Mouse (Mus musculus) midbrain, embryonic 15.5 days (tissue): ENCODE measurements around the gene Cdkn1a. TPM values are rescaled to one million over a fixed set of nuclear protein-coding genes. Genes with fewer than 3 reads are reported as not detected.

Source experiments
- ATAC-seq: fragments of 200-750 bp; cut with Nextera tagmentation; replicated peaks from 2 replicates; pipeline ENCODE4 v1.8.0; 2017; ENCODE audit warnings: moderate TSS enrichment
- H3K27ac ChIP-seq: fragments of 300-500 bp; sonication (generic); 2 replicates; pipeline ENCODE4 v1.5.1; 2015; ENCODE audit warnings: mild to moderate bottlenecking, inconsistent platforms
- H3K27me3 ChIP-seq: fragments of 300-500 bp; sonication (generic); replicated peaks from 2 replicates; pipeline ENCODE4 v1.6.1; 2015; ENCODE audit warnings: inconsistent platforms
- H3K36me3 ChIP-seq: fragments of 300-500 bp; sonication (generic); replicated peaks from 2 replicates; pipeline ENCODE4 v1.6.1; 2015; ENCODE audit warnings: inconsistent platforms
- H3K4me1 ChIP-seq: fragments of 300-500 bp; sonication (generic); 2 replicates; pipeline ENCODE4 v1.6.1; 2015; ENCODE audit warnings: inconsistent platforms
- H3K4me2 ChIP-seq: fragments of 300-500 bp; sonication (generic); 2 replicates; pipeline ENCODE4 v1.6.1; 2015; ENCODE audit warnings: inconsistent platforms, mild to moderate bottlenecking, moderate library complexity
- H3K4me3 ChIP-seq: fragments of 300-500 bp; sonication (generic); 2 replicates; pipeline ENCODE4 v1.5.1; 2015; ENCODE audit warnings: mild to moderate bottlenecking, inconsistent platforms
- H3K9ac ChIP-seq: fragments of 300-500 bp; sonication (generic); 2 replicates; pipeline ENCODE4 v1.6.1; 2015; ENCODE audit warnings: mild to moderate bottlenecking, inconsistent platforms
- H3K9me3 ChIP-seq: fragments of 300-500 bp; sonication (generic); 2 replicates; pipeline ENCODE4 v1.6.1; 2016; ENCODE audit warnings: inconsistent platforms
- WGBS: fragments of 180-500 bp; shearing (Covaris S2); methylation state at CpG from one replicate; pipeline ENCODE4 v1.1.7; 2015; ENCODE audit warnings: mixed read lengths; 5-methylcytosine and 5-hydroxymethylcytosine counted together
- polyA plus RNA-seq: library from polyadenylated mRNA; unstranded; fragments of >200 nt; fragmentation: Nextera tagmentation; extraction: Ambion mirVana; gene quantifications from 2 replicates; pipeline ENCODE4 v1.2.1, GENCODE M21; 2015

Cdkn1a gene
- polyA plus RNA-seq, 1 experiment from 2014 or later: 97.7 TPM

DNA sequence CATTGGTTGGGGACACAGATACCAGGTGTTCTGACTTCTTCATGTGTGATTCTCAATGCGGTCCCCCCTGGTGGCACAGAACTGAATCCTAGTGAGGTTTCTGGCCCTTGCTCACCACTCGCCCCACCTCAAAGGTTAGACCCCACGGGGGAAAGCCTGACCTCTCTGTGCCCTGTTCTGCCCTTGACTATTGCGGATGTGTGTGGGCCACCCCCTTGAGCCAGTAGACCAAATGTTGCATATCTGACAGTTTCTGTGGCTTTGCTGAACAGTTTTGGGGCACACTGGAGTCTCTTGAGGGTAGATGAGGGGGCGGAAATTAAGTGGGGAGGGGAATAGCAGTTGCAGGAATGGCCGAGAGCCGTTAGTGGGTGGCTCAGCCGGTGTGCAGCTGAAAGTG, 52.5 kb downstream of the Cdkn1a start:
- no peaks in the 10 kb centered on the region for H3K27me3 ChIP-seq
- no peak for ATAC-seq
- no peaks in the 10 kb centered on the region for H3K9me3 ChIP-seq
- H3K4me3 ChIP-seq: no peak overlapping the region
- WGBS: 84% methylated on average over 8 of the region's 8 CpGs
- H3K9ac ChIP-seq: no peak overlapping the region
- H3K4me1 ChIP-seq: no peaks in the 10 kb centered on the region; the same call in 1 of the 2 replicates
- no peaks in the 10 kb centered on the region for H3K36me3 ChIP-seq
- no peak overlapping the region for H3K4me2 ChIP-seq
- no peak overlapping the region for H3K27ac ChIP-seq

DNA sequence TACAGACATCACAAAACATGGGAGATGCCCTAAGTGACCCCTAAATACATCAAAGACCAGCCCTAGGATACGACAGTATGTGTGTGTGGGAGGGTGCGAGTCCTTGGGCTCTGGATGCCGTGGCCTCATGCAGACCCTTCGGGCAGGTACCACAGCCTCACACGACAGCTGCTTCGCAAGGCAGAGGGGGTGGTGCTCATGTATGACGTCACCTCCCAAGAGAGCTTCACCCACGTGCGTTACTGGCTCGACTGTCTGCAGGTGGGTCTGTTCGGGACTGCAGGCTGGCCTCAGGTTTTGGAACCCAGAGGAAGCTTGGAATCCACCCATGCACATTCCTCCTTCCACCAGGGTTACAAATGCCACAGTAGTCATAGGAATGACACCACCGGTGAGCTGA, 54.3 kb downstream of the Cdkn1a start:
- 93% methylated on average over 12 of the region's 12 CpGs for WGBS

DNA sequence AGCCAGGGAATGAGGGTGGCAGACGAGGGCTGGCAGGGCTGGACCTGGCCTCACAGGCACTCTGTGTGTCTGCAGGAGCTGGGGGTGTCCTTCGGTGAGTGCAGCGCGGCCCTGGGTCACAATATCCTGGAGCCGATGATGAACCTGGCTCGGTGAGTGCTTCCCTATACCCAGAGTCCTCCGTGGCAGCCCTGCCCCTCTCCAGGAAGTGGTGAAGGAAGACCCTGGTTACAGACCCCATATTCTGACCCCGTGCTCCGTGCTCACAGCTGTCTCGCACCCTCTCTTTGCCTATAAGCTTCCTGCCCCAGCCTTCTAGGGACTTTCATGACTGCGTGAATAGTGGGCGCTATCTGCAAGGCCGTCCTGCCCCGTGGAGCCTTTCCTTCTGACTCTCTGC, 56.5 kb downstream of the Cdkn1a start:
- H3K4me2 ChIP-seq: no peak overlapping the region
- no peaks in the 10 kb centered on the region for H3K36me3 ChIP-seq
- no peak for ATAC-seq
- WGBS: 84% methylated on average over 14 of the region's 14 CpGs
- H3K27me3 ChIP-seq: no peaks in the 10 kb centered on the region
- no peaks in the 10 kb centered on the region; the same call in 1 of the 2 replicates for H3K4me1 ChIP-seq
- no peak overlapping the region for H3K27ac ChIP-seq
- no peak overlapping the region for H3K9ac ChIP-seq
- no peaks in the 10 kb centered on the region for H3K9me3 ChIP-seq
- H3K4me3 ChIP-seq: no peak overlapping the region

More for the DNA sequence above, 54.3 kb downstream of the Cdkn1a start:
- Histone ChIP-seq H3K9me3 (no peaks in the 10 kb centered on the region), H3K4me1 (no peaks in the 10 kb centered on the region; the same call in 1 of the 2 replicates), H3K27me3 (no peaks in the 10 kb centered on the region), H3K36me3 (no peaks in the 10 kb centered on the region), H3K4me2 (no peak overlapping the region), H3K9ac (no peak overlapping the region), H3K4me3 (no peak overlapping the region), H3K27ac (no peak overlapping the region)
- ATAC-seq: no peak

DNA sequence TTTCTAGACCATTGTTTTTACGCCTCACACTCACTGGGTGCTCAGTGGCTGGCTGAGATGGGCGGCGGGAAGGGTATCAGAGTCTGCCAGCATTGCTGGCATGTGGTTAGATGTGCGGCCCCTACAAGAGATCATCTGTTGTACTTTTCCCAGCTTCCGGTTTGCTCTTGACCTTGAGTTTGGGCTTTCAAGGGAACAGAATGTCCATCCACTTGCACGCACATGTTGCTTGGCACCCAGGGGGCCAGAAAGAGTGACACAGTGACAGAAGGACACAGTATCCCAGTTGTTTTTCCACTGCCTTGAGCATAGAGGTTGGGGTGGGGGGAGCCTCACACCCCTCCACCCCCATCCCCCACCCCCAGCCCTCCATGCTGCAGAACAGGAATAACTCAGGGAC, 57.0 kb downstream of the Cdkn1a start:
- H3K27me3 ChIP-seq: no peaks in the 10 kb centered on the region
- ATAC-seq: no peak
- WGBS: 81% methylated on average over 6 of the region's 6 CpGs

DNA sequence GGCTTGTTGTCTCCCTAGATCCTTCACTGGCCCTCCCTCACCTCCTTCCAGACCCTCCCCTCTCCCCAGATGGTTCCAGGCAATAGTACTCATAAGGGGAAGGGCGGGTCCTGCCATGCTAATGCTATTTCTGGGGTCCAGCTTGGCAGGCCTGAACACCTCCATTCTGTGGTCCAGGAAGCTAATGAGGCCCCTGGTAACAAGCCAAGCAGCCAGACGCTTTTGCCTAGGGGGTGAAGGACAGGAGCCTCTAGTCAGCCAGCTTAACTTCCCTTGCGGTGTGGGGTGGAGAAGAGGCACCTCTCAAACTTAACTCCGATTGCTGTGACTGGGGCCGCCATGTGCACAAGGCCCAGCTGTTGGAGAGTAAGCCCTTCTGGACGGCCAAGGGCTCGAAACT, 59.0 kb downstream of the Cdkn1a start:
- no peaks in the 10 kb centered on the region for H3K36me3 ChIP-seq
- no peaks in the 10 kb centered on the region for H3K9me3 ChIP-seq
- 70% methylated on average over 7 of the region's 7 CpGs for WGBS
- H3K4me2 ChIP-seq: no peak overlapping the region
- no peak overlapping the region for H3K4me3 ChIP-seq
- H3K9ac ChIP-seq: no peak overlapping the region
- no peaks in the 10 kb centered on the region; the same call in 1 of the 2 replicates for H3K4me1 ChIP-seq
- H3K27ac ChIP-seq: no peak overlapping the region
- no peak for ATAC-seq
- H3K27me3 ChIP-seq: no peaks in the 10 kb centered on the region

More for the DNA sequence above, 57.0 kb downstream of the Cdkn1a start:
- no peak overlapping the region for H3K9ac ChIP-seq
- no peaks in the 10 kb centered on the region for H3K36me3 ChIP-seq
- no peak overlapping the region for H3K4me3 ChIP-seq
- H3K4me2 ChIP-seq: no peak overlapping the region
- no peak overlapping the region for H3K27ac ChIP-seq
- no peaks in the 10 kb centered on the region; the same call in 1 of the 2 replicates for H3K4me1 ChIP-seq
- no peaks in the 10 kb centered on the region for H3K9me3 ChIP-seq

Other genes with a start within 250 kb of the Cdkn1a start
- gene Pnpla1, start 232.6 kb upstream of the Cdkn1a start, polyA plus RNA-seq: 0.05 and 0.10 TPM in 2 replicates
- 1.7 and 2.5 TPM in 2 replicates for gene 4930539E08Rik, start 175.7 kb upstream of the Cdkn1a start, polyA plus RNA-seq
- 0.17 TPM in 1 of 2 replicates, not detected in the other for gene Pxt1, start 147.1 kb upstream of the Cdkn1a start, polyA plus RNA-seq
- gene Kctd20, start 139.0 kb upstream of the Cdkn1a start, polyA plus RNA-seq: 91.1 and 93.9 TPM in 2 replicates
- gene Stk38, start 83.0 kb upstream of the Cdkn1a start, polyA plus RNA-seq: 99.7 and 105 TPM in 2 replicates
- gene Srsf3, start 58.3 kb upstream of the Cdkn1a start, polyA plus RNA-seq: 429 and 442 TPM in 2 replicates
- 0.15 TPM in 1 of 2 replicates, not detected in the other for gene Rab44, start 23.2 kb downstream of the Cdkn1a start, polyA plus RNA-seq
- gene Cpne5, start 147.2 kb downstream of the Cdkn1a start, polyA plus RNA-seq: 38.3 and 41.3 TPM in 2 replicates
- gene Ppil1, start 173.2 kb downstream of the Cdkn1a start, polyA plus RNA-seq: 113 and 119 TPM in 2 replicates
- gene BC004004, start 177.8 kb downstream of the Cdkn1a start, polyA plus RNA-seq: 112 and 114 TPM in 2 replicates
- gene Pi16, start 226.7 kb downstream of the Cdkn1a start, polyA plus RNA-seq: 3.6 and 4.0 TPM in 2 replicates